Mouse (Mus musculus) CH12.LX (cell line): ENCODE results near the gene Hsp90ab1. TPM values are rescaled to one million over a fixed set of nuclear protein-coding genes. Genes with fewer than 3 reads are reported as not detected.

Experiments
- DNase-seq: peaks from one replicate; pipeline ENCODE4 v3.0.0-alpha.2; 2013; ENCODE audit errors: extremely low read depth
- H3K27ac ChIP-seq: 2 replicates; pipeline ENCODE4 v1.5.1; 2012; ENCODE audit warnings: low read depth, mild to moderate bottlenecking, control low read depth, moderate library complexity; ENCODE audit not compliant: insufficient read depth
- H3K27me3 ChIP-seq: replicated peaks from 2 replicates; pipeline ENCODE3; 2012; ENCODE audit warnings: inconsistent platforms
- H3K36me3 ChIP-seq, 2 experiments: replicated peaks in 1 of 2; 2 replicates each; pipeline versions ENCODE3 to v1.6.1; 2012; ENCODE audit warnings: inconsistent platforms in 1 of 2, low read length in 1 of 2, mild to moderate bottlenecking in 1 of 2, mixed read lengths in 1 of 2, moderate library complexity in 1 of 2; ENCODE audit not compliant: control insufficient read depth in 1 of 2, insufficient read depth in 1 of 2
- H3K4me1 ChIP-seq, 2 experiments: 2 replicates each; pipeline ENCODE4 v1.6.1; 2012; ENCODE audit warnings: inconsistent platforms in 1 of 2, moderate library complexity in 1 of 2; ENCODE audit not compliant: insufficient read depth in 2 of 2, control insufficient read depth in 1 of 2
- H3K4me2 ChIP-seq: 2 replicates; pipeline ENCODE4 v1.6.1; 2012; ENCODE audit warnings: low read depth, mild to moderate bottlenecking, control low read depth; ENCODE audit not compliant: poor library complexity, insufficient read depth, severe bottlenecking
- H3K4me3 ChIP-seq, 3 experiments: fragments of 150-350 bp in 1 of 3; sonication (generic) in 1 of 3; replicated peaks in 1 of 3; 2 replicates each; pipeline versions ENCODE3 to v1.5.1; 2011 to 2012; ENCODE audit warnings: low read depth in 2 of 3, low read length in 2 of 3, mild to moderate bottlenecking in 2 of 3, moderate library complexity in 2 of 3, control low read depth in 1 of 3, improper control_type of control experiment in 1 of 3, inconsistent platforms in 1 of 3, mixed read lengths in 1 of 3; ENCODE audit not compliant: poor library complexity in 1 of 3
- H3K79me2 ChIP-seq: replicated peaks from 2 replicates; pipeline ENCODE4 v1.6.1; 2012; ENCODE audit warnings: mild to moderate bottlenecking, moderate library complexity; ENCODE audit not compliant: control insufficient read depth, poor library complexity, insufficient read depth, severe bottlenecking; ENCODE audit errors: extremely low read depth
- H3K9ac ChIP-seq: 2 replicates; pipeline ENCODE4 v1.6.1; 2012; ENCODE audit warnings: low read depth, mild to moderate bottlenecking, control low read depth, moderate library complexity; ENCODE audit not compliant: insufficient read depth
- H3K9me3 ChIP-seq: replicated peaks from 2 replicates; pipeline ENCODE3; 2012; ENCODE audit warnings: low read length, inconsistent platforms, mixed read lengths
- BHLHE40 ChIP-seq: IDR thresholded peaks from 2 replicates; pipeline ENCODE4 v1.6.1; 2011; ENCODE audit warnings: mild to moderate bottlenecking, low read depth, low read length, improper control_type of control experiment
- CHD1 ChIP-seq: IDR thresholded peaks from 2 replicates; pipeline ENCODE4 v1.6.1; 2012; ENCODE audit warnings: low read depth, low read length, improper control_type of control experiment, inconsistent platforms
- CTCF ChIP-seq, 2 experiments: IDR thresholded peaks in 1 of 2; conservative IDR thresholded peaks in 1 of 2; 2 replicates each; pipeline ENCODE4 v1.5.1; 2011 to 2012; ENCODE audit warnings: low read depth in 2 of 2, low read length in 2 of 2, improper control_type of control experiment in 1 of 2, inconsistent platforms in 1 of 2, mild to moderate bottlenecking in 1 of 2, moderate library complexity in 1 of 2
- ELF1 ChIP-seq: IDR thresholded peaks from 2 replicates; pipeline ENCODE4 v1.6.1; 2014; ENCODE audit warnings: low read depth, mild to moderate bottlenecking, inconsistent platforms, low read length, improper control_type of control experiment
- IRF4 ChIP-seq: IDR thresholded peaks from 2 replicates; pipeline ENCODE4 v1.6.1; 2014; ENCODE audit warnings: low read depth, mild to moderate bottlenecking, inconsistent platforms, low read length, improper control_type of control experiment
- KAT2A ChIP-seq: IDR thresholded peaks from 2 replicates; pipeline ENCODE4 v1.6.1; 2012; ENCODE audit warnings: low read length, improper control_type of control experiment, inconsistent platforms; ENCODE audit not compliant: insufficient replicate concordance
- MAFK ChIP-seq: IDR thresholded peaks from 2 replicates; pipeline ENCODE4 v1.6.1; 2011; ENCODE audit warnings: low read length, improper control_type of control experiment; ENCODE audit not compliant: insufficient replicate concordance
- MXI1 ChIP-seq: IDR thresholded peaks from 2 replicates; pipeline ENCODE4 v1.6.1; 2011; ENCODE audit warnings: mild to moderate bottlenecking, low read depth, low read length, improper control_type of control experiment
- SMC3 ChIP-seq: IDR thresholded peaks from 2 replicates; pipeline ENCODE4 v1.6.1; 2011; ENCODE audit warnings: low read depth, low read length, improper control_type of control experiment
- UBTF ChIP-seq: IDR thresholded peaks from 2 replicates; pipeline ENCODE4 v1.6.1; 2012; ENCODE audit warnings: low read depth, mild to moderate bottlenecking, inconsistent platforms, low read length, improper control_type of control experiment, moderate library complexity
- ZMIZ1 ChIP-seq: IDR thresholded peaks from 2 replicates; pipeline ENCODE4 v1.6.1; 2012; ENCODE audit warnings: low read depth, mild to moderate bottlenecking, inconsistent platforms, low read length, improper control_type of control experiment
- ZNF384 ChIP-seq: IDR thresholded peaks from 2 replicates; pipeline ENCODE4 v1.6.1; 2012; ENCODE audit warnings: low read depth, low read length, improper control_type of control experiment, inconsistent platforms
- dilution Hi-C: fragments of 300-500 bp; cut with MboI; formaldehyde crosslinking; loops from 2 replicates; pipeline ENCODE4 v1.14.3; 2020; ENCODE audit warnings: low sequenced_read_pairs; ENCODE audit not compliant: extremely low pct_unique_long_range_greater_than_20kb, extremely low pct_ligation_motif_present
- in situ Hi-C: fragments of 300-500 bp; cut with MboI; formaldehyde crosslinking; loops from 3 replicates; pipeline ENCODE4 v1.14.3; 2019; ENCODE audit warnings: low sequenced_read_pairs, low pct_ligation_motif_present, low pct_unique_long_range_greater_than_20kb, mixed read lengths
- polyA plus RNA-seq: library from polyadenylated mRNA; unstranded; fragments of >175 nt; gene quantifications from 2 replicates; pipeline ENCODE4 v1.2.1, GENCODE M21; 2012; ENCODE audit warnings: low read depth; ENCODE audit not compliant: insufficient read length
- total RNA-seq, 2 experiments: library from RNA; depleted of rRNA; stranded (reverse); fragments of 300-350 nt in 1 of 2; fragments of >200 nt in 1 of 2; gene quantifications; 2 replicates each; pipeline ENCODE4 v1.2.3; 2012 to 2014

Hsp90ab1 gene
- total and polyA plus RNA-seq, 3 experiments, result 790 to 4,858 (median 1,180) TPM

DNA sequence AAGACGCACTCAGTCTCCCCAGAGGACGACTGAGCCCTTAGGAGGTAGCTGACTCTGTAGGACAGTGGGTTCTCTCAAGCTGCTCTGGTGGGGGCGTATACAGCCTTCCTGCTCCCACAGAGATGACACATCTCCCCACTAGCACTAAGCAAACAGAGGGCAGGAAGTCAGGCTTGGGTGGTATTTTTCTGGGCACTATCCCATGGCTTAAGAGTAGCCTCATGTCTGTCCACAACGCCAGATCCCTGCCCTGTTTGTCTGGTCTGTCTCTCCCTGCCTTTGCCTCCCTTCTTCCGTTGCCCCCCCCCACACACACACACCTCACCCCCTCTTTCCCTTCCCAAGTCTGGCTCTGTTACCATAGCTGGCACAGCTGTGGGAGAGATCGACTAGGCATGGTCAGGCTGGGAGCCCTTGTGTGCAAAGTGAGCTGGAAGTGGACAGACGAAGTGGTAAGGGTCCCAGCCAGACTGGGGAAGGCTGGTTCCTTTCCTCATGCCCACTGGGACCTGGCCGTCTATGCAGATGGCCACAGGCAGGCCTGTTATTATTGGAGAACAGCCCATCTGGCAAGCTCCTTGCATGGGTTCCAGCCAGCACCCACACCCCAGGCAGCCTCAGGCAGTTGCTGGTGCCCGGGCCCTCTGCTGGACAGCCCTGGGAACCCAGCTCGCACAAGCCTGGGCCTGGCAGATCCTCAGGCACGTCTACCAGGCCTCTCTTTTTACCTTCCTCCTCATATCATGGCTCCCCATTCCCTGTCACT lies 23.7 kb upstream of the Hsp90ab1 start:
- H3K4me3 ChIP-seq, result no peak overlapping the region
- no peak for TF ChIP-seq UBTF
- TF ChIP-seq KAT2A, result no peak
- no peak for TF ChIP-seq BHLHE40
- TF ChIP-seq IRF4, result no peak
- peak; percentile 28 for TF ChIP-seq SMC3
- peak in 1 of 2 experiments; percentile 61; a peak in 2 of 4 replicates for TF ChIP-seq CTCF (conservative IDR thresholded peaks at IDR 0.05 in 1 of 2, IDR thresholded peaks at IDR 0.05 in 1 of 2; ENCODE audit: low read depth in 2 of 2, low read length in 2 of 2)
- TF ChIP-seq CHD1, result no peak
- no peak for TF ChIP-seq ZNF384
- no peak for TF ChIP-seq ZMIZ1
- no peak for TF ChIP-seq MXI1
- no peak overlapping the region for H3K27ac ChIP-seq
- H3K27me3 ChIP-seq, result peaks cover 1% of the 10 kb centered on the region
- H3K9me3 ChIP-seq, result no peaks in the 10 kb centered on the region
- no peak overlapping the region for H3K9ac ChIP-seq
- in situ Hi-C loops, result no loop called here
- H3K4me1 ChIP-seq, result peaks cover 22 to 55% of the 10 kb centered on the region in 2 experiments
- 0 out of 2 replicates have a peak, but pooled peaks cover 3% of the 10 kb centered on the region for H3K79me2 ChIP-seq
- peaks cover 0 to 2% of the 10 kb centered on the region in 2 experiments for H3K36me3 ChIP-seq
- H3K4me2 ChIP-seq, result no peak overlapping the region
- no peak for DNase-seq
- dilution Hi-C loops, result no loop called here

GRCm38 (mm10) chr17:45595736-45596390 lies 22.8 kb upstream of the Hsp90ab1 start:
- 0 out of 2 replicates have a peak, but pooled peaks cover 3% of the 10 kb centered on the region for H3K79me2 ChIP-seq
- H3K27ac ChIP-seq, result no peak overlapping the region
- dilution Hi-C loops, result no loop called here
- H3K9ac ChIP-seq, result peak overlapping the region; percentile 23; the same call in 1 of the 2 replicates
- H3K4me3 ChIP-seq, result peak overlapping the region; percentile 13 to 87 (median 63)
- no peaks in the 10 kb centered on the region for H3K27me3 ChIP-seq
- TF ChIP-seq UBTF, result 0 out of 2 replicates have a peak, but pooled peaks have one; percentile 3
- TF ChIP-seq MAFK, result no peak
- no peak for TF ChIP-seq ELF1
- TF ChIP-seq, all 38 proteins: peak for 1
- in situ Hi-C loops, result no loop called here
- DNase-seq, result no peak
- Histone ChIP-seq H3K4me2 (peak overlapping the region; percentile 72), H3K9me3 (no peaks in the 10 kb centered on the region), H3K4me1 (peaks cover 22 to 61% of the 10 kb centered on the region in 2 experiments), H3K36me3 (peaks cover 0 to 11% of the 10 kb centered on the region in 2 experiments)
